Mouse (Mus musculus): ENCODE data around the gene Ephx4. TPM values are rescaled to one million over a fixed set of nuclear protein-coding genes. Genes with fewer than 3 reads are reported as not detected.
"Not testable (repeated sequence)": the region's sequence is repeated elsewhere in the genome, so short reads cannot be mapped to it uniquely, and the experiment has no call there.

Ephx4 gene
- polyA plus RNA-seq, 1 experiment from 2014 or later = 0.93 TPM

- no peak for ATAC-seq (ENCODE audit: low FRiP score, low TSS enrichment)
- no peaks in the 10 kb centered on the region for H3K9me3 ChIP-seq (ENCODE audit: control insufficient read depth, low read length)
These were observed 29.3 kb upstream of the Ephx4 start for GRCm38 (mm10) chr5:107373256-107373655.

GRCm38 (mm10) chr5:107386448-107386847 lies 16.1 kb upstream of the Ephx4 start:
- not testable (repeated sequence) for H3K27ac ChIP-seq (replicated peaks; ENCODE audit: low read depth, low read length); H3K4me2 ChIP-seq (ENCODE audit: low read length); ATAC-seq (ENCODE audit: low FRiP score, low TSS enrichment); H3K27me3 ChIP-seq (ENCODE audit: control insufficient read depth, insufficient read depth, low read length); H3K9me3 ChIP-seq (ENCODE audit: control insufficient read depth, low read length); H3K9ac ChIP-seq (replicated peaks; ENCODE audit: low read length); H3K4me3 ChIP-seq (replicated peaks; ENCODE audit: low read depth, low read length); H3K36me3 ChIP-seq (ENCODE audit: control insufficient read depth, insufficient read depth, low read length); H3K4me1 ChIP-seq (ENCODE audit: control insufficient read depth, insufficient read depth, low read length); DNase-seq

More at GRCm38 (mm10) chr5:107373256-107373655, 29.3 kb upstream of the Ephx4 start:
- Histone ChIP-seq H3K9ac (replicated peaks; ENCODE audit: low read length) (no peak overlapping the region), H3K27ac (replicated peaks; ENCODE audit: low read depth, low read length) (no peak overlapping the region), H3K4me3 (replicated peaks; ENCODE audit: low read depth, low read length) (no peak overlapping the region), H3K4me2 (ENCODE audit: low read length) (no peak overlapping the region), H3K36me3 (ENCODE audit: control insufficient read depth, insufficient read depth, low read length) (peaks cover 11% of the 10 kb centered on the region), H3K27me3 (ENCODE audit: control insufficient read depth, insufficient read depth, low read length) (no peaks in the 10 kb centered on the region), H3K4me1 (ENCODE audit: control insufficient read depth, insufficient read depth, low read length) (no peaks in the 10 kb centered on the region)
- DNase-seq = no peak
- 94% methylated on average over 4 of the region's 4 CpGs for WGBS

- H3K27me3 ChIP-seq (ENCODE audit: control insufficient read depth, insufficient read depth, low read length) = no peaks in the 10 kb centered on the region
- no peak overlapping the region for H3K4me2 ChIP-seq (ENCODE audit: low read length)
- ATAC-seq (ENCODE audit: low FRiP score, low TSS enrichment) (no peak), DNase-seq (no peak)
- no peaks in the 10 kb centered on the region for H3K4me1 ChIP-seq (ENCODE audit: control insufficient read depth, insufficient read depth, low read length)
- WGBS = 98% methylated on average over 1 of the region's 1 CpGs
- H3K9ac ChIP-seq (replicated peaks; ENCODE audit: low read length) = no peak overlapping the region
- H3K4me3 ChIP-seq (replicated peaks; ENCODE audit: low read depth, low read length) = no peak overlapping the region
- no peaks in the 10 kb centered on the region for H3K36me3 ChIP-seq (ENCODE audit: control insufficient read depth, insufficient read depth, low read length)
- H3K9me3 ChIP-seq (ENCODE audit: control insufficient read depth, low read length) = no peaks in the 10 kb centered on the region
- H3K27ac ChIP-seq (replicated peaks; ENCODE audit: low read depth, low read length) = no peak overlapping the region
These were observed 14.7 kb upstream of the Ephx4 start for GRCm38 (mm10) chr5:107387788-107388187.

- no peak overlapping the region for H3K4me3 ChIP-seq (replicated peaks; ENCODE audit: low read depth, low read length)
- H3K9me3 ChIP-seq (ENCODE audit: control insufficient read depth, low read length) = no peaks in the 10 kb centered on the region
- no peaks in the 10 kb centered on the region for H3K4me1 ChIP-seq (ENCODE audit: control insufficient read depth, insufficient read depth, low read length)
- no peak overlapping the region for H3K9ac ChIP-seq (replicated peaks; ENCODE audit: low read length)
- no peaks in the 10 kb centered on the region for H3K27me3 ChIP-seq (ENCODE audit: control insufficient read depth, insufficient read depth, low read length)
- H3K4me2 ChIP-seq (ENCODE audit: low read length) = no peak overlapping the region
- ATAC-seq (ENCODE audit: low FRiP score, low TSS enrichment) (no peak), DNase-seq (no peak)
- H3K27ac ChIP-seq (replicated peaks; ENCODE audit: low read depth, low read length) = no peak overlapping the region
- 97% methylated on average over 2 of the region's 2 CpGs for WGBS
- H3K36me3 ChIP-seq (ENCODE audit: control insufficient read depth, insufficient read depth, low read length) = no peaks in the 10 kb centered on the region
These were observed 13.2 kb upstream of the Ephx4 start for GRCm38 (mm10) chr5:107389373-107389772.

GRCm38 (mm10) chr5:107394437-107394836 lies 8.1 kb upstream of the Ephx4 start:
- ATAC-seq (ENCODE audit: low FRiP score, low TSS enrichment) (no peak), DNase-seq (no peak)
- H3K9ac ChIP-seq (replicated peaks; ENCODE audit: low read length) = no peak overlapping the region
- H3K27me3 ChIP-seq (ENCODE audit: control insufficient read depth, insufficient read depth, low read length) = no peaks in the 10 kb centered on the region
- no peak overlapping the region for H3K27ac ChIP-seq (replicated peaks; ENCODE audit: low read depth, low read length)
- H3K4me2 ChIP-seq (ENCODE audit: low read length) = no peak overlapping the region
- no peaks in the 10 kb centered on the region for H3K36me3 ChIP-seq (ENCODE audit: control insufficient read depth, insufficient read depth, low read length)
- WGBS = 76% methylated on average over 2 of the region's 2 CpGs
- H3K4me1 ChIP-seq (ENCODE audit: control insufficient read depth, insufficient read depth, low read length) = no peaks in the 10 kb centered on the region
- no peaks in the 10 kb centered on the region for H3K9me3 ChIP-seq (ENCODE audit: control insufficient read depth, low read length)
- no peak overlapping the region for H3K4me3 ChIP-seq (replicated peaks; ENCODE audit: low read depth, low read length)

GRCm38 (mm10) chr5:107403011-107403946 lies 743 bp downstream of the Ephx4 start:
- ATAC-seq (ENCODE audit: low FRiP score, low TSS enrichment) = peak; percentile 64
- Histone ChIP-seq H3K9ac (replicated peaks; ENCODE audit: low read length) (peak overlapping the region; percentile 57), H3K4me1 (ENCODE audit: control insufficient read depth, insufficient read depth, low read length) (0 out of 2 replicates have a peak, but pooled peaks cover 4% of the 10 kb centered on the region), H3K4me3 (replicated peaks; ENCODE audit: low read depth, low read length) (peak overlapping the region; percentile 56), H3K27ac (replicated peaks; ENCODE audit: low read depth, low read length) (no peak overlapping the region), H3K4me2 (ENCODE audit: low read length) (peak overlapping the region; percentile 99), H3K36me3 (ENCODE audit: control insufficient read depth, insufficient read depth, low read length) (no peaks in the 10 kb centered on the region), H3K9me3 (ENCODE audit: control insufficient read depth, low read length) (no peaks in the 10 kb centered on the region), H3K27me3 (ENCODE audit: control insufficient read depth, insufficient read depth, low read length) (peaks cover 27% of the 10 kb centered on the region)
- WGBS = under 1% methylated on average over 80 of the region's 80 CpGs
- peak; percentile 62 for DNase-seq

- ATAC-seq (ENCODE audit: low FRiP score, low TSS enrichment) (no peak), DNase-seq (no peak)
- Histone ChIP-seq H3K4me2 (ENCODE audit: low read length) (peak overlapping the region; percentile 99), H3K4me1 (ENCODE audit: control insufficient read depth, insufficient read depth, low read length) (0 out of 2 replicates have a peak, but pooled peaks cover 4% of the 10 kb centered on the region), H3K9me3 (ENCODE audit: control insufficient read depth, low read length) (no peaks in the 10 kb centered on the region), H3K4me3 (replicated peaks; ENCODE audit: low read depth, low read length) (peak overlapping the region; percentile 56), H3K36me3 (ENCODE audit: control insufficient read depth, insufficient read depth, low read length) (no peaks in the 10 kb centered on the region), H3K9ac (replicated peaks; ENCODE audit: low read length) (peak overlapping the region; percentile 57), H3K27me3 (ENCODE audit: control insufficient read depth, insufficient read depth, low read length) (peaks cover 27% of the 10 kb centered on the region), H3K27ac (replicated peaks; ENCODE audit: low read depth, low read length) (no peak overlapping the region)
- WGBS = 19% methylated on average over 12 of the region's 12 CpGs
These were observed 1.6 kb downstream of the Ephx4 start for GRCm38 (mm10) chr5:107403947-107404684.

- H3K27me3 ChIP-seq (ENCODE audit: control insufficient read depth, insufficient read depth, low read length) = peaks cover 27% of the 10 kb centered on the region
- no peak for DNase-seq
- no peak overlapping the region for H3K27ac ChIP-seq (replicated peaks; ENCODE audit: low read depth, low read length)
- 0 out of 2 replicates have a peak, but pooled peaks cover 4% of the 10 kb centered on the region for H3K4me1 ChIP-seq (ENCODE audit: control insufficient read depth, insufficient read depth, low read length)
- ATAC-seq (ENCODE audit: low FRiP score, low TSS enrichment) = no peak
- H3K9me3 ChIP-seq (ENCODE audit: control insufficient read depth, low read length) = no peaks in the 10 kb centered on the region
- H3K36me3 ChIP-seq (ENCODE audit: control insufficient read depth, insufficient read depth, low read length) = no peaks in the 10 kb centered on the region
- no peak overlapping the region for H3K4me2 ChIP-seq (ENCODE audit: low read length)
- WGBS = 88% methylated on average over 4 of the region's 4 CpGs
- no peak overlapping the region for H3K9ac ChIP-seq (replicated peaks; ENCODE audit: low read length)
- H3K4me3 ChIP-seq (replicated peaks; ENCODE audit: low read depth, low read length) = no peak overlapping the region
These were observed 2.8 kb downstream of the Ephx4 start for GRCm38 (mm10) chr5:107405361-107405760.

All from midbrain, embryonic 14.5 days (tissue).